Mouse (Mus musculus) bone marrow, adult 2 months (tissue): Measurements from ENCODE around the gene Catsper2.

Experiments
- CTCF ChIP-seq: fragments of 200-500 bp; IDR thresholded peaks from 2 replicates; pipeline ENCODE4 v1.5.1; 2011; ENCODE audit warnings: low read length, control low read depth; ENCODE audit not compliant: control insufficient read depth, insufficient read depth
- POLR2A ChIP-seq: fragments of 200-500 bp; IDR thresholded peaks from 2 replicates; pipeline ENCODE4 v1.6.1; 2011; ENCODE audit warnings: low read depth, mild to moderate bottlenecking, control low read depth, low read length, borderline replicate concordance; ENCODE audit not compliant: control insufficient read depth

- TF ChIP-seq CTCF (no peak), POLR2A (no peak)
Observed at GRCm38 (mm10) chr2:121423166-121423565, 9.6 kb upstream of the Catsper2 start.
